Mouse (Mus musculus) adrenal gland, adult 18-20 months (tissue): ENCODE measurements around the gene Hyal1. TPM values are rescaled to one million over a fixed set of nuclear protein-coding genes. Genes with fewer than 3 reads are reported as not detected.

Experiments used
- DNase-seq, 2 experiments: peaks; one replicate each; pipeline ENCODE4 v3.0.0; 2021 to 2022; ENCODE audit warnings: low spot score in 2 of 2
- total RNA-seq, 2 experiments: library from RNA; stranded (reverse); gene quantifications; 1 replicate in 1 of 2; 2 replicates in 1 of 2; pipeline ENCODE4 v1.2.3; 2021

Hyal1 gene
- total RNA-seq, 2 experiments from 2014 or later: 9.2 to 15.7 TPM

DNA sequence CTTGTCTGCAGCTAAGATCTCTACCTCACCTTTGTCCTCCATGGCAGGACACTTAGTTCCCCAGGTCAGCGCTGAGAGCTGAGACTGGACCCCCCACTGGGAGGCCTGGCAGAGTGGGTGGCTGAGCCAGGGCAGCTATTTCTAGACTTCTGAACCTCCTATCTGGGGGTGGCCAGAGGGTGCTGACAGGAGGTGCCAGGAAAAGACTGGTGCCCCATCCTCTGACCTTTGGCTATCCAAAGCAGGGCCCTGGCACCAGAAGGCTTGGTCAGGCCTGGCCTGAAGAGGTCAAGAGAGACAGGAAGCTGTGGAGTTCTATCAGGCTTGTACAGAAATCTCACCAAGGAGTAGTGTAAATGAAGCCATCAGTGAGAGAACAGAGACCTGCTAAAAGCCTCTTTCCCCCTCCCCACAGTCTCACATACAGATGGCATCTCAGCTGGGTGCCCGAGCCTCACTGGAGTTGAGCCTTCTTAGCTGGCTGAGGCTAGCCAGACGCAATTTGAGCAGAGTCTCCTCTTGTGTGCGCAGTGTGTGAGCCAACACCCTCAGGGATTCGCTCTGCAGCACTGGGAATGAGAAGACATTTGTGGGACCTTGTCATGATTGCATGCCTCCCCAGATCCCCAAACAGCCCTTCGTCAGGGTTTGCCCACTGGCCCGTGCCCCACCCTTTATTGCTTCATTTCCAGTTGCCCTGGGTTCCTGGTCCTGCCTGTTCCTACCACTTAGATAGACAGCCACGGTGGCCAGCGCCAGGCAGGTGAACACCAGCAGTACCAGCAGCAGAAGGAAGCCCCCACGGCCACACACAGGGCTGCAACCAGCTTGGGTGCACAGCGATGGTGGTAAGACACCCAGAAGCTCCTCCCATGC lies 16.6 kb downstream of the Hyal1 start:
- no peak for DNase-seq

DNA sequence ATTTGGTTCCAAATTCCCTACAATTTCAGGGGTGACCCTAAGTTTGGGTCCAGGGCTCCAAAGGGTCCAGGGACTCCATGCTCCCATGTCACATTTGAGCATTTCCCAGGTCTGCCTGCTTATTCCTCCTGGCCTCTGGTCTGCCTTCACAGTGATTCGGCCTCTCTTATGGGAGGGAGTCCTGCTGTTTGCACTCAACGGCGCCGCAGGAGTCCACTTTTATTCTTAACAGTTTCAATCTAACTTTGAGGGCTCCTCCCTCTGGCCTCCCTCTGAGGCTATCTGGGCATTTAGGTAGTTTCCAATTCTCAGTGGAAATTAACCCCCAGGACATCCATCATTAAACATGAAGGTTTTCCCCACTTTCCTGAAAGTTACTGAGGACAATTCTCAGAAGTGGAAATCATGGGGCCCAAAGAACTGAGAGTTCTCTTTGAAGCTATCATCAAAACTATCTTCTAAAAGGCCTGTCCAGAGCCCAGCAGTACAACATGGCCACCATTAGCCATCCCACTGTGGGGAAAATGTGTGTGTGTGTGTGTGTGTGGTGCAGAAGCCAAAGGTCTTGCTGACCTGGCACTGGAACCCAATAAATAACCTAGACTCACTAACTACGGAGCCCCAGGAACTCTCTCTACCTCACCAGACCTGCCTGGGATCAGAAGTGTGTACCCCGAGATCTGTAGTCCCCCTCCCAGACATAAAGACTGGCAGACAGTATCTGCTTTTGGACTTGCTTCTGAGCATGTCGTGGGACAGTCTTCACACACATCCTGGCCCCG lies 17.7 kb downstream of the Hyal1 start:
- no peak for DNase-seq

DNA sequence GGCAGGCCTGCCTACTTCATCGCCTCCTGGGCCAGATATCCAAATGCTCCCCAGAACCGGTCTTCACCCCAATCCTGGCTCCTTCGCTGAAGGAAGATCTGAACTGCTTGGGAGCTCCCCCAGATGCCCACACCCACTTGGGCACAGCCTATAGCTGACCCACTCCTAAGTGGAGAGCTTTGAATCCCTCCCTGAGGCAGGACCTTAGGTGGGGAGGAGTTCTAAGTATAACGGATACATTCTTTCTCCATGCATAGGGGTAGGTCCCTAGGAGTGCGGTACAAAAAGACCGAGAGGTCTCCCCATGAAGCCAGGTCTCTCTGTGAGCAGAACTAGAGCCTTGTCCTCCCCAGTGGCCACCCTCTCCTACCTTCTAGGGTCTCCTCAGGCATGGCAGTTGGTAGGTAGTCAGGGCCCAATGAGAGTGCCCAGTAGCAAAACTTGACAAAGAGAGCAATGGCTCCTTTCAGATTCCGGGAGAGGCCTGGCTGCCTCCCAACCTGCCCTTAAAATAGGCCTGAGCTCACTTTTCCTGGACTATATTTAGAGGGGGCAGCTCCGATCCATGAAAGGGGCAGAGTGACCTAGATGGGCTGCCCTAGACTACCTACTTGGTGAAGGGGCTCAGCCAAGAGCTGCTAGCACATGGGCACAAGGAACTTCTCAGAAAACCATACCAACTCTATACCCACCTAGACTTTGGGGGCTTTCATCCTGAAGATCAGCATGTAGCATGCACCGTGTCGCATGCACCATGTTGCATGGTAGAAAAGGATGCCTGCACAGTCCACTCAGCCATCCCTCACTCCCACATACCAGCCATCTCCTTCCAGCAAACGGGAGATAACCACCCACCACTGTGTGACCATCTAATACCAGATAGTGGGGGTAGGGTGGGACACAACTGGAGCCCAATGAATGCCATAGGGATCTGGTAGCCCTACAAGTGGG lies 20.2 kb downstream of the Hyal1 start:
- DNase-seq: no peak

- DNase-seq: no peak
Measured at GRCm38 (mm10) chr9:107598385-107598784, 21.7 kb downstream of the Hyal1 start.

GRCm38 (mm10) chr9:107599433-107599832 lies 22.7 kb downstream of the Hyal1 start:
- DNase-seq: no peak

DNA sequence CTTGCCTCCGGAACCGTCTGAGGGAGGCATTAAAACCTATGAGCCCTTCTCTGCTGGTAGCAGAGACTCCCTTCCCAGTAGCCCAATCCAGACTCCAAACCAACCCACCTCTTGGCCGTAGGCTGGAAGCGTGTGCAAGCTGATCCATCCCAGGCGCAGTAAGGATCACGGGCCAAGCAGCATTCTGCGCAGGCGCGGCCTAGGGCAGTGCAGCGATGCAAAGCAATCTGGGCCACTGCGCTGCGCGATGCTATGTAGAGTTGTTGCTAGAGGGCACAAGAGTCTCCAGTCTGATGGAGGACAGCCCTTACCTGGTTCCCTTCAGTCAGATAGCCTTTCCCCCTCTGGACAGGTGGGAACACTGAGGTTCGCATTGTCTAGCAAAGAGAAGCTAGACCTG lies 23.1 kb downstream of the Hyal1 start:
- no peak for DNase-seq

GRCm38 (mm10) chr9:107600745-107601144 lies 24.0 kb downstream of the Hyal1 start:
- DNase-seq: no peak

DNA sequence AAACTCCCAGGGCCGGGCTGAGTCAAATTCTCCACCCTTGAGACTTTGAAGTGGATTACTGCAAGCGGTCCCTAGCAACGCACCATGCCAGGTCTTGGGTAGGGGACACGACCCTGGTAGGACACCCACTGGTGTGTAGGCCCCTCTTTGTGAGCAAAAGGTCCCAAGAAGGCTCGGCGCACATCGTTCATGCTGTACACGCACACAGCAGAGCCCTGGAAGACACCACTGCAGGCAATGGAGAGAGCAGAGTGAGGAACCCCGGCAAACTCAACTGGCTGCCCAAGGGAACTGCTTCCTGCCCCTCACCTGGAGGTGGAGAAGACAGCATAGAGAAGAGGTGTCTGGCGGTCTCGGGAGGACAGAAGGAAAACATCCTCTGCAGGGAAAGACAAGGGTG lies 24.5 kb downstream of the Hyal1 start:
- DNase-seq: no peak

GRCm38 (mm10) chr9:107602068-107602648 lies 25.4 kb downstream of the Hyal1 start:
- DNase-seq: peak; percentile 97 to 98

- DNase-seq: no peak
Measured at GRCm38 (mm10) chr9:107603251-107603650, 26.5 kb downstream of the Hyal1 start.

- DNase-seq: no peak
Measured at GRCm38 (mm10) chr9:107605041-107605661, 28.4 kb downstream of the Hyal1 start.

DNA sequence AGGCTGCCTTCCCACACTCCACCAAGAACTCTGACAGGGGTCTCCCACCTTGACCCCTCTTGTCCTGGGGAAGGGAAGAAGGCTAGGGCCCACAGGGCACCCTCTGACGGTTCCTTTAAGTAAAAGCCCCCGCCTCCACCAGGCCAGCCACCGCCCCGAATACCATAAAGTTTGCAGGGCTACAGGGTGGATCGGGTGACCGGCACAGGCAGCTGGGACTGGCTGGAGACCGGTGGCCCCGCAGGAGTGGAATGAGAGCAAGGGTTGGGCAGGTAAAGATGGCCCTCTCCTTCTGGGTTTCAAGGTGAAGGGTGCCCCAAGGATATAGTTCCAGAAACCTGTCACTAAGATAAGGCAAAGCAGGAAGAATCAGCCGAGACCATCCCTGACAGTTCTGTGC lies 29.9 kb downstream of the Hyal1 start:
- DNase-seq: no peak

- DNase-seq: no peak
Measured at GRCm38 (mm10) chr9:107607036-107607435, 30.3 kb downstream of the Hyal1 start.

GRCm38 (mm10) chr9:107607653-107608245 lies 31.0 kb downstream of the Hyal1 start:
- DNase-seq: no peak

DNA sequence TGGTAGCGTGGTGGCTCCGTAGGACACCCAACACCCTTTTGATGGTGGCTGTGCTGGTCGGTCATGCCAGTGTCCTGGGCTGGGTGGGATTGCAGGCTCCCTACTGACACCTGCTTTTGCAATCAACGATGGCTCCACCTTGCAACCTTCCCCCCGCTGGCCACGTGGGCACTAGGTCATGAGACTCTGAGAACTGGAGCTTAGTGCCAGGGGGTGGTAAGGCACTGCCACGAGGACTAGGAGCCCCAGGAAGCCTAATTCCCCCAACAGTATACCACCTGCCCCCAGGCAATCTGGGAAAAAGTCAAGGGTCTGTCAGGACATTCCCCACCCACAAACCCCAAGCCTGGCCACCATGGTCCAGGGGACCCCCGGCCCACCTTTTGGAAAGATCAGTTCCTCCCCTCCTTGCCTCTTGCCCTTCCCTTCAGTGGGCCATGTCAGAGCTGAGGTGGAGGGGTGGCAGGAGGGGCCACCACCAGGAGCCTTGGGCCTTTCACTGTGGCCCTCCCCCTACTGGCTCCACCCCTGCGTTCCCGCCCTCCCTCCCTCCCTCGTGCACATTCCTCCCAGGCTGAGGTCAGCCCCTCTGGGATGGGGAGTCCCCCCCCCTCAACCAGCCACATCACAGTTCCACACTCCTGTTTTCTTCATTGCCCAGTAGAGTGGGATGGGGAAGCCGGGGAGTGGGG lies 32.2 kb downstream of the Hyal1 start, which contains the start of gene Sema3b:
Gene Sema3b (minus strand): TSS at position 489 of the 692 bp plus-strand sequence.
- DNase-seq: no peak

DNA sequence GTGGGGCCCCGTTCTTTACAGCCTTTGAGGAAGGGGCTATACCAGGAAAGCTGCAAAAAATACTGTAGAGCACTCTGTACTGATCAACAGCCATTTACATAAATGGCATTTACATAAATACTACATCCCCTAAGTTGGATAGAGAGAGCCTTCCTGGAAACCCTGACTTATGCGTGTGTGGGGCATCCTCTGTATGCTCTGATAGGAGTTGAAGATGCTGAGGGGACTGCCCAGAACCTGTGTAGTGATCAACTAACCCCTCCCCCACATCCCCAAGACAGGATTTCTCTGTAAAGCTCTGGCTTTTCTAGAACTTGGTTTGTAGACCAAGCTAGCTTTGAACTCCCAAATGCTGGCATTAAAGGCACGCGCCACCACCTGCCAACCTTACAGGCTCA lies 32.7 kb downstream of the Hyal1 start:
- DNase-seq: no peak

- DNase-seq: no peak
Measured at GRCm38 (mm10) chr9:107611456-107612190, 34.9 kb downstream of the Hyal1 start.

- peak; percentile 100 for DNase-seq
Measured at GRCm38 (mm10) chr9:107612191-107612944, 35.6 kb downstream of the Hyal1 start.
